Mouse (Mus musculus): ENCODE results near the gene Apobec2.
A peak's percentile ranks its signal among the peaks of the same experiment; 100 is the strongest.

Gene Apobec2

GRCm38 (mm10) chr17:48437421-48437911, 4.7 kb upstream of the Apobec2 start:
- DNase-seq (ENCODE audit: low spot score), result no peak

GRCm38 (mm10) chr17:48436487-48436886, 3.8 kb upstream of the Apobec2 start:
- no peak for DNase-seq (ENCODE audit: low spot score)

- no peak for DNase-seq (ENCODE audit: low spot score)
These were observed 1.7 kb upstream of the Apobec2 start for GRCm38 (mm10) chr17:48434479-48434878.

- DNase-seq (ENCODE audit: low spot score), result no peak
These were observed 1.1 kb upstream of the Apobec2 start for GRCm38 (mm10) chr17:48433689-48434330.

GRCm38 (mm10) chr17:48433006-48433655, 401 bp upstream of the Apobec2 start:
- no peak for DNase-seq (ENCODE audit: low spot score)

GRCm38 (mm10) chr17:48431054-48431453, 1.7 kb downstream of the Apobec2 start:
- no peak for DNase-seq (ENCODE audit: low spot score)

GRCm38 (mm10) chr17:48430394-48430793, 2.3 kb downstream of the Apobec2 start:
- no peak for DNase-seq (ENCODE audit: low spot score)

GRCm38 (mm10) chr17:48427852-48428530, 4.7 kb downstream of the Apobec2 start:
- DNase-seq (ENCODE audit: low spot score), result no peak

GRCm38 (mm10) chr17:48426991-48427750, 5.6 kb downstream of the Apobec2 start:
- no peak for DNase-seq (ENCODE audit: low spot score)

- no peak for DNase-seq (ENCODE audit: low spot score)
These were observed 6.7 kb downstream of the Apobec2 start for GRCm38 (mm10) chr17:48425823-48426612.

GRCm38 (mm10) chr17:48424237-48424636, 8.5 kb downstream of the Apobec2 start:
- DNase-seq (ENCODE audit: low spot score), result no peak

GRCm38 (mm10) chr17:48419571-48419970, 13.2 kb downstream of the Apobec2 start:
- DNase-seq (ENCODE audit: low spot score), result no peak

- no peak for DNase-seq (ENCODE audit: low spot score)
These were observed 13.9 kb downstream of the Apobec2 start for GRCm38 (mm10) chr17:48418781-48419180.

- no peak for DNase-seq (ENCODE audit: low spot score)
These were observed 14.6 kb downstream of the Apobec2 start for GRCm38 (mm10) chr17:48418174-48418573.

GRCm38 (mm10) chr17:48417521-48417920, 15.2 kb downstream of the Apobec2 start:
- no peak for DNase-seq (ENCODE audit: low spot score)

- peak; percentile 57 for DNase-seq (ENCODE audit: low spot score)
These were observed 16.1 kb downstream of the Apobec2 start for GRCm38 (mm10) chr17:48416425-48417195.

GRCm38 (mm10) chr17:48416011-48416410, 16.7 kb downstream of the Apobec2 start:
- DNase-seq (ENCODE audit: low spot score), result no peak

- DNase-seq (ENCODE audit: low spot score), result no peak
These were observed 21.5 kb downstream of the Apobec2 start for GRCm38 (mm10) chr17:48411241-48411640.

- DNase-seq (ENCODE audit: low spot score), result no peak
These were observed 22.4 kb downstream of the Apobec2 start for GRCm38 (mm10) chr17:48410299-48410785.

Data from urinary bladder, postnatal 14 days (tissue).